Mouse (Mus musculus) heart, embryonic 13.5 days (tissue): ENCODE measurements around the gene Pcca. TPM values are rescaled to one million over a fixed set of nuclear protein-coding genes. Genes with fewer than 3 reads are reported as not detected.
"Not testable (repeated sequence)": the region's sequence is repeated elsewhere in the genome, so short reads cannot be mapped to it uniquely, and the experiment has no call there.

Source experiments
- ATAC-seq: fragments of 200-750 bp; cut with Nextera tagmentation; 2 replicates; pipeline ENCODE4 v1.8.0; 2017; ENCODE audit warnings: moderate TSS enrichment; ENCODE audit not compliant: insufficient number of reproducible peaks, low FRiP score, low TSS enrichment; ENCODE audit errors: extremely low read depth
- H3K27ac ChIP-seq: fragments of 300-500 bp; sonication (generic); replicated peaks from 2 replicates; pipeline ENCODE4 v1.5.1; 2015; ENCODE audit warnings: moderate library complexity, mild to moderate bottlenecking, inconsistent platforms
- H3K27me3 ChIP-seq: fragments of 300-500 bp; sonication (generic); replicated peaks from 2 replicates; pipeline ENCODE4 v1.6.1; 2015; ENCODE audit warnings: mild to moderate bottlenecking, inconsistent platforms
- H3K36me3 ChIP-seq: fragments of 300-500 bp; sonication (generic); 2 replicates; pipeline ENCODE4 v1.6.1; 2015; ENCODE audit warnings: mild to moderate bottlenecking, inconsistent platforms
- H3K4me1 ChIP-seq: fragments of 300-500 bp; sonication (generic); 2 replicates; pipeline ENCODE4 v1.6.1; 2015; ENCODE audit warnings: inconsistent platforms
- H3K4me2 ChIP-seq: fragments of 300-500 bp; sonication (generic); 2 replicates; pipeline ENCODE4 v1.6.1; 2015; ENCODE audit warnings: inconsistent platforms, mild to moderate bottlenecking, moderate library complexity
- H3K4me3 ChIP-seq: fragments of 300-500 bp; sonication (generic); 2 replicates; pipeline ENCODE4 v1.5.1; 2015; ENCODE audit warnings: moderate library complexity, mild to moderate bottlenecking, inconsistent platforms
- H3K9ac ChIP-seq: fragments of 300-500 bp; sonication (generic); 2 replicates; pipeline ENCODE4 v1.6.1; 2015; ENCODE audit warnings: inconsistent platforms, mild to moderate bottlenecking, moderate library complexity
- H3K9me3 ChIP-seq: fragments of 300-500 bp; sonication (generic); 2 replicates; pipeline ENCODE4 v1.6.1; 2016; ENCODE audit warnings: inconsistent platforms
- WGBS: fragments of 180-500 bp; shearing (Covaris S2); methylation state at CpG from one replicate; pipeline ENCODE4 v1.1.7; 2015; ENCODE audit warnings: mixed read lengths; 5-methylcytosine and 5-hydroxymethylcytosine counted together
- polyA plus RNA-seq: library from polyadenylated mRNA; unstranded; fragments of >200 nt; fragmentation: Nextera tagmentation; extraction: Ambion mirVana; gene quantifications from 2 replicates; pipeline ENCODE4 v1.2.1, GENCODE M21; 2015

Gene Pcca
- polyA plus RNA-seq, 1 experiment from 2014 or later, result 22.6 TPM

GRCm38 (mm10) chr14:122574064-122574751 lies 40.1 kb downstream of the Pcca start:
- ATAC-seq, result no peak
- no peaks in the 10 kb centered on the region for H3K4me1 ChIP-seq
- H3K9me3 ChIP-seq, result no peaks in the 10 kb centered on the region
- 79% methylated on average over 7 of the region's 7 CpGs for WGBS
- H3K4me2 ChIP-seq, result no peak overlapping the region
- H3K36me3 ChIP-seq, result no peaks in the 10 kb centered on the region
- no peak overlapping the region for H3K9ac ChIP-seq
- H3K4me3 ChIP-seq, result no peak overlapping the region
- no peak overlapping the region for H3K27ac ChIP-seq
- H3K27me3 ChIP-seq, result no peaks in the 10 kb centered on the region

- H3K9me3 ChIP-seq, result no peaks in the 10 kb centered on the region
- H3K4me3 ChIP-seq, result no peak overlapping the region
- peaks cover 3% of the 10 kb centered on the region for H3K4me1 ChIP-seq
- no peak overlapping the region for H3K4me2 ChIP-seq
- WGBS, result 78% methylated on average over 4 of the region's 4 CpGs
- no peaks in the 10 kb centered on the region for H3K36me3 ChIP-seq
- no peaks in the 10 kb centered on the region for H3K27me3 ChIP-seq
- no peak for ATAC-seq
- no peak overlapping the region for H3K27ac ChIP-seq
- H3K9ac ChIP-seq, result no peak overlapping the region
These were observed 43.7 kb downstream of the Pcca start for GRCm38 (mm10) chr14:122577816-122578215.

- 87% methylated on average over 4 of the region's 4 CpGs for WGBS
- no peaks in the 10 kb centered on the region for H3K27me3 ChIP-seq
These were observed 47.9 kb downstream of the Pcca start for GRCm38 (mm10) chr14:122582057-122582456.

GRCm38 (mm10) chr14:122582491-122583077 lies 48.5 kb downstream of the Pcca start:
- Histone ChIP-seq H3K4me1 (peaks cover 3% of the 10 kb centered on the region), H3K9me3 (no peaks in the 10 kb centered on the region), H3K4me2 (no peak overlapping the region), H3K9ac (no peak overlapping the region), H3K27ac (no peak overlapping the region), H3K4me3 (no peak overlapping the region), H3K27me3 (no peaks in the 10 kb centered on the region), H3K36me3 (no peaks in the 10 kb centered on the region)
- WGBS, result 71% methylated on average over 7 of the region's 7 CpGs
- no peak for ATAC-seq

More at GRCm38 (mm10) chr14:122582057-122582456, 47.9 kb downstream of the Pcca start:
- Histone ChIP-seq H3K4me1 (peaks cover 3% of the 10 kb centered on the region), H3K4me3 (no peak overlapping the region), H3K27ac (no peak overlapping the region), H3K9me3 (no peaks in the 10 kb centered on the region), H3K9ac (no peak overlapping the region), H3K4me2 (no peak overlapping the region), H3K36me3 (no peaks in the 10 kb centered on the region)
- no peak for ATAC-seq

- H3K9me3 ChIP-seq, ATAC-seq, H3K4me3 ChIP-seq, H3K36me3 ChIP-seq, H3K4me2 ChIP-seq, H3K4me1 ChIP-seq, H3K27me3 ChIP-seq, H3K27ac ChIP-seq, H3K9ac ChIP-seq: not testable (repeated sequence)
- WGBS, result 87% methylated on average over 2 of the region's 2 CpGs
These were observed 50.0 kb downstream of the Pcca start for GRCm38 (mm10) chr14:122584087-122584486.

- 52% methylated on average over 4 of the region's 4 CpGs for WGBS
- Histone ChIP-seq H3K4me3 (no peak overlapping the region), H3K36me3 (no peaks in the 10 kb centered on the region), H3K27me3 (no peaks in the 10 kb centered on the region), H3K9me3 (no peaks in the 10 kb centered on the region), H3K4me2 (no peak overlapping the region), H3K27ac (no peak overlapping the region), H3K4me1 (no peaks in the 10 kb centered on the region), H3K9ac (no peak overlapping the region)
- peak; percentile 71 for ATAC-seq
These were observed 52.8 kb downstream of the Pcca start for GRCm38 (mm10) chr14:122586942-122587341.

- Histone ChIP-seq H3K9me3 (no peaks in the 10 kb centered on the region), H3K9ac (no peak overlapping the region), H3K4me2 (no peak overlapping the region), H3K27me3 (no peaks in the 10 kb centered on the region), H3K36me3 (no peaks in the 10 kb centered on the region), H3K4me3 (no peak overlapping the region), H3K27ac (no peak overlapping the region), H3K4me1 (0 out of 2 replicates have a peak, but pooled peaks cover 3% of the 10 kb centered on the region)
- no peak for ATAC-seq
- 69% methylated on average over 5 of the region's 5 CpGs for WGBS
These were observed 63.4 kb downstream of the Pcca start for GRCm38 (mm10) chr14:122597534-122597933.

- Histone ChIP-seq H3K4me2 (no peak overlapping the region), H3K36me3 (no peaks in the 10 kb centered on the region), H3K27ac (no peak overlapping the region), H3K9me3 (no peaks in the 10 kb centered on the region), H3K4me3 (no peak overlapping the region), H3K9ac (no peak overlapping the region), H3K27me3 (no peaks in the 10 kb centered on the region), H3K4me1 (0 out of 2 replicates have a peak, but pooled peaks cover 3% of the 10 kb centered on the region)
- no peak for ATAC-seq
- WGBS, result 72% methylated on average over 2 of the region's 2 CpGs
These were observed 64.7 kb downstream of the Pcca start for GRCm38 (mm10) chr14:122598802-122599201.

- Histone ChIP-seq H3K36me3 (no peaks in the 10 kb centered on the region), H3K27me3 (no peaks in the 10 kb centered on the region), H3K4me1 (0 out of 2 replicates have a peak, but pooled peaks cover 3% of the 10 kb centered on the region), H3K9ac (no peak overlapping the region), H3K27ac (no peak overlapping the region), H3K4me2 (no peak overlapping the region), H3K4me3 (no peak overlapping the region), H3K9me3 (no peaks in the 10 kb centered on the region)
- no peak for ATAC-seq
- WGBS, result 65% methylated on average over 9 of the region's 9 CpGs
These were observed 65.7 kb downstream of the Pcca start for GRCm38 (mm10) chr14:122599839-122600238.

GRCm38 (mm10) chr14:122602701-122603100 lies 68.6 kb downstream of the Pcca start:
- 84% methylated on average over 2 of the region's 2 CpGs for WGBS

GRCm38 (mm10) chr14:122606499-122606898 lies 72.4 kb downstream of the Pcca start:
- Histone ChIP-seq H3K4me1 (0 out of 2 replicates have a peak, but pooled peaks cover 3% of the 10 kb centered on the region), H3K27ac (no peak overlapping the region), H3K4me3 (no peak overlapping the region), H3K36me3 (no peaks in the 10 kb centered on the region), H3K9ac (no peak overlapping the region), H3K4me2 (no peak overlapping the region), H3K27me3 (no peaks in the 10 kb centered on the region), H3K9me3 (no peaks in the 10 kb centered on the region)
- WGBS, result 79% methylated on average over 1 of the region's 1 CpGs
- ATAC-seq, result no peak

More at GRCm38 (mm10) chr14:122602701-122603100, 68.6 kb downstream of the Pcca start:
- no peak for ATAC-seq
- Histone ChIP-seq H3K27ac (no peak overlapping the region), H3K4me3 (no peak overlapping the region), H3K27me3 (no peaks in the 10 kb centered on the region), H3K9ac (no peak overlapping the region), H3K9me3 (no peaks in the 10 kb centered on the region), H3K4me2 (no peak overlapping the region), H3K36me3 (no peaks in the 10 kb centered on the region), H3K4me1 (0 out of 2 replicates have a peak, but pooled peaks cover 3% of the 10 kb centered on the region)

GRCm38 (mm10) chr14:122607456-122607855 lies 73.3 kb downstream of the Pcca start:
- H3K9ac ChIP-seq, result no peak overlapping the region
- H3K4me3 ChIP-seq, result no peak overlapping the region
- no peak for ATAC-seq
- no peaks in the 10 kb centered on the region for H3K9me3 ChIP-seq
- no peaks in the 10 kb centered on the region for H3K27me3 ChIP-seq
- H3K27ac ChIP-seq, result no peak overlapping the region
- H3K4me2 ChIP-seq, result no peak overlapping the region
- H3K36me3 ChIP-seq, result no peaks in the 10 kb centered on the region
- 76% methylated on average over 4 of the region's 4 CpGs for WGBS
- H3K4me1 ChIP-seq, result no peaks in the 10 kb centered on the region
